Mouse (Mus musculus) embryo, embryonic 10.5 days (tissue): Measurements from ENCODE around the gene Pdlim7.

ENCODE experiments used
- DNase-seq: peaks from one replicate; pipeline ENCODE4 v3.0.0-alpha.2; 2015; ENCODE audit warnings: low spot score

Gene Pdlim7

GRCm38 (mm10) chr13:55519606-55520005, 6.1 kb upstream of the Pdlim7 start:
- no peak for DNase-seq

DNA sequence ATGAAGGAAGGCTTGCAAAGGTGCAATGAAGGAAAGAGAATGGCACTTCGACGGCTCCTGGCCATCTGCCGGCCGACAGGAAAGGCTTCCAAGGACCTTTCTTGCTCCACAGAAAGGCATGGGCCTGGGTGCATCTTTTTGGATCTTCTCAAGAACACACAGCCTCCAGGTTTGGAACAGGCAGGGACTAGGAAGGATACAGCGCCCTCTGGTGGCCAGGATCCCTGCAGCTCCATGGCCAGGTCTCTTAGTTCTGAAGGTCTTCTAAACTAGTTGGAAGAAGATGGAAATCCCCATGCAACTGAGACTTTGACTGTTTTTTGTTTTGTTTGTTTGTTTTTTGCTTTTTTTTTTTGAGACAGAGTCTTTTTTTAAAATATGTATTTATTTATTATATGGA, 3.5 kb upstream of the Pdlim7 start:
- DNase-seq, result peak; percentile 93

DNA sequence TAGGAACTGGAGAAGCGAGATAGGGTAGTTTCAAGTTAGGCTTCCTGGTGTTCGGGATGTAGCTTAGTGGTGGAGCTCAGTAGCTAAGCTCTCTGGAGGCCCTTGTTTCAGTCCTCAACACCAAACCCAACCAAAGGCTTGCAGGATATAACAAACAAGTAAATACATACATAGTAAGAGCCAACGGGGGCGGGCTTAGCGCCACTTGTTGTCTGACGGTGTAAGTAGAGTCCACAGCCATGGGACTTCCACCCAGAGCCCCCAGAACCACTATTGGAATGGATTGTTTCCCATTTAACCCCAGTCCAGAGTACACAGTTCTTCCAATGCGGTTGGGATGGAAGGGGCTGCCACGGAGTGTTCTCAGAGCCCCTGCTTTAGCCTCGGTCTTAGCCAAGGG, 352 bp upstream of the Pdlim7 start:
- no peak for DNase-seq

DNA sequence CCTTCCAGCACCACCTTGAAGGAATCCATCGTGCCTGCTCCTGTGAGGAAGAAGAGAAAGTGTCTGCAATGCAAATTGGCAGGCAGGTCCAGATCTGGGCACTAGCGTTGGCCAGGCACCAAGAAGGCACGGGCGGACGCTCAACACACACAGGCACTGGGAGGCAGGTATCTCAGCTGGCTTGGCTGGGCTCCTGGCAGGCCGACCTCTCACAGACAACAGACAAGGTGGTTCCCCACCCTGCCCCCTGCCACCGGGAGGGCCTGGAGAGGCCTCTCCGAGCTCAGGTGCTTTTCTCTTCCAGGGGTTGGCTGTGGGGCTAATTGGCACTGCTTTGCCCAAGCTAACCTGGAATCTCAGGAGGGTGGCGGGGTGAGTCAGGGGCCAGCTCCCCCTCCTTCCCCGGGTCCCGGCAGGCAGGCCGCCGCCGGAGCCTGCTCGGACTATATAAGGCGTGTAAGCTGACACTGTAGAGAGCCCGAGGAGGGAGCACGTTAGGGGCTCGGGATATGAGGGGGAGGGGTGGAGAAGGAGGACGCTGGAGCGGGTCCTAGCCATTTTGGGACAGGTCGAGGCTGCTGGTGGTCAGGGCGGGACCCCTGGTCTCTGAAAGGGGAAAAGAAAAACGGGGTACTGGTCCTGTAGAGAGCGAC, 971 bp downstream of the Pdlim7 start:
- peak; percentile 86 for DNase-seq

GRCm38 (mm10) chr13:55511492-55511861, 2.0 kb downstream of the Pdlim7 start:
- DNase-seq, result peak; percentile 65

DNA sequence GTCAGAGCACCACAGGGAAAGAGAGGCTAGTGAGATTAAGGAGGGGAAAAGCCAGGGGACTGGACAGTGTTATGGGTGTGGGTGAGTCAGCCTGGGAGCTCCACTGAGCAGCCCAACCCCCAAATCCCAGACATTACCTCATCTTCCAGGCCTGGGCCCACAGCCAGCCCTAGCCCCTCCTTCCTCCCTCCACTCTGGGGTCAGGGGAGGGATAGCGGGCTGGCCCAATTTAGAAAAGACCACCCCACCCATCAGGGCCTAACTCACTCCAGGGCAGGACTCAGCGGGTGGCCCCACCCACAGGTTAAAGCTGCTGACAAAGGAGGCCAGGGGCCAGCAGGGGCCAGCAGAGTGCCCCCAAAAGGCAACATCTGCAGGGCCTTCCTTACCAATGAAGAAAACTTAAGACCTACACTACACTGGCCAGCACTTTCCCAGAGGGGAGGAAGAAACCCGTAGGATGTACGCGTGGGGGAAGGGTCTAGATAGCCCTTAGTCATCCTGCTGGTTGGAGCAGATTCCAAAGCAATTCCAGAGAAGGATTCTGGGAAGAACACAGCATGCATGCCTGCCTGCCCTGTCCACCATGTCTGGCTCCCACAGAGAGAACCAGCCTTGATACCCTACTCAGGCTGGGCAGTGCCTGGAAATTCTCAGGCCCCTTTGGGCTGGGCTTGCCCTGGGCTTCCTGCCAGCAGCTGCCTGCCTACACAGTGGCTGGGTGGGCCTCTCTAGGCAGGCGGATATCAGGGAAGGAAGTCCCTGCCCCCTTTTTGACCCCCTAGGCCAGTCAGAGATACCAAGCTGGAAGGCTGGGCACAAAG, 2.6 kb downstream of the Pdlim7 start:
- DNase-seq, result peak; percentile 82

GRCm38 (mm10) chr13:55510332-55510667, 3.2 kb downstream of the Pdlim7 start:
- no peak for DNase-seq

DNA sequence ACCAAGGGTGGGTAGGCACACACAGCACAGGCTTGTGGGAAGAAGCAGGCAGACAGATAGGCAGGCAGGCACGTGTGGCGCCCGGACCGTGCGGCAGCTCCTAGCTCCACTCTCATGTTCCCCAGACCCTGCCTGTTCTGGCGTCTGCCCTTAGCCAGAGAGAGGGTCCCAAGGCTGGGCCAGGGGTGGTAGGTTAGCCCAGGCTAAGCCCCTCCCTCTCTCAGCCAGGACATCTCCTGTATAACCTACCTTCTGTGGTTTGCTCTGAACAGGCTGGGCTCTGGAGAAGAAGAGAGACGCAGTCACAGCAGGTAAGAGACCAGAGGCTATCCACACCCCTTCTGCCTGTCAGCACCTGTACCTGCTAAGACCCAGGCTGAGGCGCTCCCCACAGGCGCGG, 4.9 kb downstream of the Pdlim7 start:
- no peak for DNase-seq

- DNase-seq, result no peak
Measured at GRCm38 (mm10) chr13:55507877-55508276, 5.6 kb downstream of the Pdlim7 start.

GRCm38 (mm10) chr13:55506697-55507096, 6.8 kb downstream of the Pdlim7 start:
- no peak for DNase-seq

GRCm38 (mm10) chr13:55505810-55506209, 7.7 kb downstream of the Pdlim7 start:
- no peak for DNase-seq

GRCm38 (mm10) chr13:55504390-55504789, 9.1 kb downstream of the Pdlim7 start:
- DNase-seq, result no peak

DNA sequence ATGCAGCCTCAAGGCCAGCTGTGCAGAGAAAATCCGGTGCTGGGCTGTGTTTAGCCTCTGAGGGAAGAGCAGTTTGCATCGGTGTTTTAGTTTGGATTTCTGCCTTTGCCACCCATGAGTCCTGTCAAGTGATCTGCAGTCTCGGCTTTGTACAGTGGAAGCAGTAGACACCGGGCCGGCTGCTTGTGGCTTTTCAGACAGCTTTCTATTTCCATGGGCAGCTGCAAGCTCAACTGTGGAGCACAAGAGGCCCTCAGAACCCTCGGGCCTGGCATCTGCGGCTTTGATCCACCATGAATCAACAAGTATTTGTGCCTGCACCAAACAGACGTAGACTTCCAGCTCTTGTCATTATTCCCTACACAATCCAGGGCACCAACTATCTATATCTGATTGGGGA, 11.1 kb downstream of the Pdlim7 start:
- DNase-seq, result no peak

GRCm38 (mm10) chr13:55500575-55500974, 12.9 kb downstream of the Pdlim7 start:
- no peak for DNase-seq

DNA sequence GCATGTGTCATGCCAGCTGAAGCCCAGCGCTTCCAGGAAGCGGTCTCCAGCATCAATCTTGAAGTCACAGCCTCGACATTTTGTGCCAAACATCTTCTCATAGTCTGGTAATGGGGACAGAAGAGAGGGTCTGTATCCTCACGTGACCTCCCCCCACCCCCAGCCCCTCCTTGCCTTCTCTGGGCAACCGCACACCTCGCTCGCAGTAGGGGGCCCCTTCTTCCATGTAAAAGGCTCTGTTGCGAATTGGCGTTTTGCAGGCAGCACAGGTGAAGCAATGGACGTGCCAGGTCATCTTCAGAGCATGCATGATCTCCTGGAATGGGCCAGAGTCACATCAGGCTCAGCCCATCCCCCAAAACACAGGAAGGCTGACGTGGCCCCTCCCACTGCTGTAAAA, 14.6 kb downstream of the Pdlim7 start:
- no peak for DNase-seq

GRCm38 (mm10) chr13:55496661-55497060, 16.8 kb downstream of the Pdlim7 start:
- no peak for DNase-seq

GRCm38 (mm10) chr13:55495702-55496101, 17.8 kb downstream of the Pdlim7 start:
- no peak for DNase-seq

GRCm38 (mm10) chr13:55494883-55495621, 18.4 kb downstream of the Pdlim7 start:
- DNase-seq, result no peak

DNA sequence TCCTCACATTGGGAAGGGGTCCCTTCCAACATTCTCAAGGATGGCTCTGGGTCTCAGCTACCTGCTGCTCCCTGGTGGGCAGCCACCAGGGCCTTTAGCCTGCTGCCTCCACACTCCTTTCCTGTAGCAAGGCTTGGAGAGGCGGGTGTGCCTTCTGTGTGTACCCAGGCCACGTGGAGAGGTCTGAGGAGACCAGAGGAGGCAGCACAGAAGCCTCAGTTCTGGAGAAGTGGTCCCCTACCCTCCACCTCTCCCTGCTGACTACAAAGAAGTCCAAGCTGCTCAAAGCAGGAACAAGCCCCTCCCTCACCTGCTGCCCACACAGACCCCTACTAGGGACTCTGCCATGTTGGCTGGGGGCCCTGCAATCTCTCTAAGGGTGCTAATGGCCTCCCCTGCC, 19.2 kb downstream of the Pdlim7 start:
- no peak for DNase-seq

- peak; percentile 84 for DNase-seq
Measured at GRCm38 (mm10) chr13:55487578-55488498, 25.6 kb downstream of the Pdlim7 start, which contains the start of gene Dbn1. Gene Dbn1 (minus strand): TSS chr13:55488111.

DNA sequence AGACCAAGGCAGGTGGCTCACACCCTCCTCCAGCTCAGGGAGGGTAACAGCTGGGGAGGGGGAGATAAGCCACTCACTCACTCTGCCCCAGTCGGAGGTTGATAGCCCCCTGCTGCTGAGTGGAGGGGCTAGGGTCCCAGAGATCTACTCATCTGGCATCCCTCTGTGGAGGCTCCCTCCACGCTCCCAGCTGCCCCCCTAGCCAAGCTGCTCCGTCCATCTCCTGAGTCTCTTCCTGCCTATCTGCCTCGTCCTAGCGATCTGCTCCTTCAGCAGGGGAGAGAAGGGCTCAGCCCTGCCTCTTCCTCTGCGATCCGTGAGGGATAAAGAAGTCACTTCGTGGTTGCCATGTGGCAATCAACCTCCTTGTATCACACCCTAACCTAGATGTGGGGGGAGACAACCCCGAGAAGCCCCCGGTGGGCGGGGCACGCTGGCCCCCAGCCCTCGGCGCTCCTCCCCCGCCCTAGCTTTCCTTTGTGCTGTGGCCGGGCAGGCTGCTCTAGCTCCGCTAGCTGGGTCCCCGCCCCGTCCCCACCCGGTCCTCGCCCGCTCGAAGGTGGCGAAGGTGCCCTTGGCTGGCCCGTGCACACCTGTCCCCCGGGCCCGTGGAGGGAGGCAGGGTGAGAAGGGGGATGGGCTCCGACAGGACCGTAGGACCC, 26.4 kb downstream of the Pdlim7 start:
- peak; percentile 70 for DNase-seq
